Mouse (Mus musculus): Measurements from ENCODE around the gene Snap25. TPM values are rescaled to one million over a fixed set of nuclear protein-coding genes. Genes with fewer than 3 reads are reported as not detected.

Gene Snap25
- polyA plus RNA-seq, 1 experiment from 2014 or later = 0.71 TPM

Other genes with a start within 250 kb of the Snap25 start
- 0.50 and 0.69 TPM in 2 replicates for gene Ankef1, start 211.5 kb upstream of the Snap25 start, polyA plus RNA-seq (2015; fragmentation: Nextera tagmentation; extraction: Ambion mirVana)
- gene AL731706.2, start 172.2 kb downstream of the Snap25 start, polyA plus RNA-seq (2015; fragmentation: Nextera tagmentation; extraction: Ambion mirVana) = 32.4 and 39.0 TPM in 2 replicates
- 7.6 and 9.2 TPM in 2 replicates for gene Slx4ip, start 177.8 kb downstream of the Snap25 start, polyA plus RNA-seq (2015; fragmentation: Nextera tagmentation; extraction: Ambion mirVana)
- 31.1 and 33.7 TPM in 2 replicates for gene AL731706.1, start 177.9 kb downstream of the Snap25 start, polyA plus RNA-seq (2015; fragmentation: Nextera tagmentation; extraction: Ambion mirVana)
- gene Mkks, start 177.9 kb downstream of the Snap25 start, polyA plus RNA-seq (2015; fragmentation: Nextera tagmentation; extraction: Ambion mirVana) = 13.8 and 15.5 TPM in 2 replicates

Data from limb, embryonic 13.5 days (tissue).